Mouse (Mus musculus) 416B (cell line): ENCODE measurements at regions not wholly inside any gene's neighbourhood (a gene's known extent, or its start where the extent isn't known, plus 50 kb on each side); places are given as distances from the start of the nearest gene placed in this dataset.

Experiments
- DNase-seq: peaks from one replicate; pipeline ENCODE4 v3.0.0; 2011; ENCODE audit warnings: low read depth

DNA sequence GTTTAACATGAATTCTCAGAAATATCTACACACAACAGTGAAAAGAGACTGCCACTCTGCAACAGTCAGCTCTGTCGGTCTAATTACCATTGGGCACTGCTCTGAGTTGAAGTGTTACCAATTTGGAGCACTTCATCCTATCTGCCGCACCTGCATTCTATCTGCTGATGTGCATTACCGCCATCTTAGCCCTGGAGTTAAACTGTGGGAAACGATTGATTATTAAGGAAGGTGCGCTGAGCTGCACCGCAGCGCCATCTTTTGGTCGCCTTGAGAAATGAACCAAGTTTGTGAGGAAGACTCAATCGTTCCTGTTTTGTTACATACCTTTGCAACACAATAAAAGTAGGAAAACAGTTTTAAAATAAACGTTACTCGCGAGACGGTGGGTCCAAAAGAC is 110.5 kb downstream of the Rergl start:
- DNase-seq: peak; percentile 53

DNA sequence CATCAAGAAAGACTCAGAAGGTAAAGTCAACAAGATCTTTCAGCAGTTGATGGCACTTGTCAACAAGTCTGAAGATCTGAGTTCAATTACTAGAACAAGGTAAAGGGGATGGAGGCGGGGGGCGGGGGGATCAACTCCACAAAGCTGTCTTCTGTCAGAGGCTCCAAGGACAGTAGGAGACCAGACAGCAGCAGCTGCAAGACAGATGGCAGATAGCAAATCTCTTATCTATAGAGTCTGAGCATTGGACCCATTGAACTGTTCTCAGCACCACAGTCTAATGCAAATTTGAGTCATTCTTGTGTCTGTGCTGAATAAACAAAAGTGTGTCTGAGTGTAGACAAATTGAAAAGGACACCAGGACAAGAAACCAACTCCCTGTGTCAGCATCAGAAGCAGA is 150.8 kb downstream of the Rergl start:
- no peak for DNase-seq

DNA sequence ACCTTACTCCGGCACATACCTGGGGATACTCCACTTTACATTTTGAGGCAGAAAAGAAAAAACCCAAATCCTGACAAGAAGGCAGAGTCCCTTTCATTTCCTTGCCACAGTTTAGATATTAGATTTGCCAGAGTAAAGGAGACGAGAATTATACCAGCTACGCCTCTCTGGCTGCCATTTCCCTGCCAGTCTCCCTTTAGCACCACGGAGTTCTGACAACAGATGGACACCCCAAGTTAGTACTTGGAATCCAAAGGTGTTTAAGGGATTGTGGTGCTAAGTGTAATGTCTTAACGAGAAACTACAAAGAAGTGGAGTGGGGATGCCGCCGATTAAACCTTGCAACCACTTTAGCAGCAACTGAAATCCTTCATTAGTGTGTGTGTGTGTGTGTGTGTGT is 176.6 kb downstream of the Rergl start:
- no peak for DNase-seq

DNA sequence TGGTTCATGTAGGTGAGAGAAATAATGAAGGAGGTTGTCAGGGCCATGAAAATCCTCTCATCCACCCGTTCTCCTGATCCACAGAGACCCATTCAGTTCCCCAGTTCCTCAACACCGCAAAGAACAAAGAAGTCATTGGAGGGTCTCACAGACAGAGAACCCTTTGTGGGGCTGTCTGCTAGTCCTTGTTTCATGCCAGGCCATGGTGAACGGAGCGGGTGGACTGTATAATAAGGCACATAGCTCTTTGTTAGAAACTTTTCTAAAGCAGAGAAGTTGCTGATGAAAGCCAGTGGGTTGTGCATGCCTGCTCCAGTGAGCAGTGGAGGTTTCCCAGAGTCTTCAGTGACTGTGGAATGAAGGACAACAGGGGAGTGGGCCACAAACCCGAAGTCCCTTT is 194.1 kb downstream of the Rergl start:
- DNase-seq: no peak

DNA sequence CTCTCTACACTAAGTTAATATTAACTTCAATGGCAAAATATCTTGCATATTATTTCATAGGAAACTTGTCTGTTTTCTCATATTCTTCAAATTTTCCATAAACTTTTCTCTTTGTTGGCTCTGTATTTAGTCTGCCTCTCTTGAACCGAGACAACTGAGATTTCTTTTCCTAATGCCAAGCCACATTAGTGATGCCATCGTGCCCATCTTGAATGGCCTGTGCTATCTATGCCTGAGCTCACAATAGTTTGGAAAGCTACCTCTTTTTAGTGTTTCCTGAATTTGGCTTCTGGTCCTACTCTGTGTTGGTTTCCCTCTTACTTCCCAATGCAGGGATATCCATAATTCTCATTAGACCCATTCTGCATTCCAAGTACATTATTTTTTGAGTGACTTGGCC is 197.5 kb downstream of the Rergl start:
- DNase-seq: no peak

DNA sequence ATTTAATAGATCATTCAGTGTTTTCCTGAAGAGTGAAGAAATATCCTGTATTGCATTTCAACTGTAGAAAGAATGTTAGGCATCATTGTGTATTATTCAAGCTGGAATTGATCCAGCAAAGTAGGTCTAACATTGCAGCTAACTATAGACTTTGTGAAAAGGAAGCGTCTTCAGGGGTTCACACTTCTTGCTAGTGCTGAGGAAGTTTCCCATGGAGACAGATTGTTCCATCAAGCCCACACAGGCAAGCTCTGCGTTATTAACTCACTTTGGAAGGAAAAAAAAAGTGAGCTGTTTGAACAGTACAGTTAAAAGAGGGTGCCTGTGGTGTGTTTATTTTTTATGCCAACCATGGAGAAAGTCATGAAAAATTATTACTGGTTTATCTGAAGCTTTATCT is 206.1 kb downstream of the Rergl start:
- DNase-seq: no peak

DNA sequence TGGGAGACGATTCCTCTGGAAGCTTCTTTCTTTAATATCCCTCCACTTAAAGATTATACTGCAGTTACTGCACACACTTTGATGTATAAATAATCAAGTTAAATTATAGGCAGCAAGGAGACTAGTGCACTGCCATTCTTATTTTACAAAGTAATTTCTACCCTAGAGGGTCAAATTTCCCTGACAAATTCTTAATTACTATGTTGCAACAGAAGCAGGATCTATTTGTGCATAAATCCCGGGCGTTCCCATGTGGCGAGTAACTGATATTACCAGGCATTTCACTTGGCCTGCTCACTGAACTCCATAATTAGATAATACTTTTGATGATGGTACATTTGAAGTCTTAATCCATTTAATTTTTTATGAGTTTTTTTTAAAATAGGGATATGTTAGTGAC is 222.7 kb downstream of the Rergl start:
- DNase-seq: no peak

DNA sequence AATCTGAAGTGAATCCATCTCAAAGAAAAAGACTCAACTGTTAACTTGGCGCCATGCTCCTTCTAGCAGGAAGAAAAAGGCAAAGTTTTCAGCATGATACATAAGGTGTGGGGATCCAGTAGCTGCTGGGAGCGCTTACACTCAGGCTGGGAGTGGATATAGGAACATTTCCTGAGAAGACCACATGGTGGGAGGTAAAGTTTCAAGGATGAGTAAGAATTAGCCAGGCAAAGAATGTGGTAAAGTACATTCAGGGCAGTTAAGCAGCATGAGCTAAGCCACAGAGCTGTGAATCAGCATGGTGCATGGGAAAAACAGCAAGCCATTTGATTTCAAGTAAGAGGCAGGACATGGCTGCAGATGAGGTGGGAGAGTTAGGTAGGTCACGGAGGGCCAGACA is 226.3 kb downstream of the Rergl start:
- DNase-seq: no peak

DNA sequence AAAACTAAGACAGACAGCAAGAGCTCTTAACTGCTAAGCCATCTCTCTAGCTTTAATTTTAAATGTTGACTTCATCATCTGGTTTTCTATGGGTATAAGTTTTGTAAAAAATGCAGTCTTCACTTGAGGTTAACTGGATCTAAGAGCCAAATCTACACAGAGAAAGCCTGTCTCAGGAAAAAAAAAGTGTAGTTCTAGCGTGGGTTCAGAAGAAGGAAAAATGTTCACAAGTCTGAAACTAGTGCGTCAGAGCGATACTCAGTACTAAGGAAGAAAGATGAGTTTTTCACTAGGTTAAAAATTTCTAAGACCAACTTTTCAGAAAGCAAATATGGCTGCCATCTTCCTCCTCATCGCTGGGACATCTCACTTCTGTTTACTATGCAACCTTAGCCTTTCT is 248.1 kb downstream of the Rergl start:
- DNase-seq: no peak

DNA sequence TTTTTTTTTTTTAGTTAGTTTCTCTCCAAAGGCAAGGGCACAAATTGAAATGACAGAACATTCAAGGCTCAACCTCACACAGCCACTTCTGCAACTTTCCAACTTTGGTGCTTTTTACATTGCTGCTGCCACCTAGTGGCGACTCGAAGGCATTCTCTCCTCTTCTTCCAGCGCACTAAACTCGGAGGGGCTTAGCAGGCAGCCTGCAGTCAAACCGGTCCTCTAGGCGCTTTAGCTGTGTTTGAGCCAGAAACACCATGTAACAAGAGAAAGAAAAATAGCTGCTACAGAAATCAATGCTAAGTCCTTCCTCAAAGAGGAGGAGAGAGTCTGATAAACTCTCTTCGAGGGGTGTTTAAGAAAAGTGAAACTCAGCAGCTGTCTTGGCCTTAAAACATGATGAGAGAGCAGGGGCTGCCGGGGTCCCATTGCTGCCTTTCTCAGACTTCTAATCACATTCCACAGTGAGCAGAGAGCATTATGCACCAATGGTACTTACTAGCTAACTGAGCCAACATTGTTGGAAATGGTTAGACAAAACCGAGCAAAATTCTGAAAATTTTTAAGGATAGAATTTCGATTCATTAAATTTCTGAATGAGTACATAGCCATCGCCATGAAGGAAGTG is 252.7 kb downstream of the Rergl start:
- peak; percentile 63 for DNase-seq

DNA sequence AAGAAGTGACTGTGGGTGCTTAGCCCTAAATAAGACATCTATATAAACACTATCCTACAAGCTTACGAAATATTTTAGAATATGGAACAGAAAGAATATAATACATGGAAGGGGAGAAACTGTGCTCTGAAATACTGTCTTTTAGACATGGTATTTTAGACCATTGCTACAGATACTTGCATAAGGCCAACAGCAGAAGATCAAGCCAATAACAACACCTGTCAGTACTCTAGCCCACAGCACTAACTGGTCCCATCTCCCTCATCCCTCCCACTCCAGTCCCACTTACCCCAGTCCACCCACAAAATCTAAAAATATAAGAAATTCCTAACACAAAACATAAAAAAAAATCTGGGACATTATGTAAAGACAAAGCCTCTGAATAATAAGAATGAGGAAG is 275.6 kb downstream of the Rergl start:
- DNase-seq: no peak

DNA sequence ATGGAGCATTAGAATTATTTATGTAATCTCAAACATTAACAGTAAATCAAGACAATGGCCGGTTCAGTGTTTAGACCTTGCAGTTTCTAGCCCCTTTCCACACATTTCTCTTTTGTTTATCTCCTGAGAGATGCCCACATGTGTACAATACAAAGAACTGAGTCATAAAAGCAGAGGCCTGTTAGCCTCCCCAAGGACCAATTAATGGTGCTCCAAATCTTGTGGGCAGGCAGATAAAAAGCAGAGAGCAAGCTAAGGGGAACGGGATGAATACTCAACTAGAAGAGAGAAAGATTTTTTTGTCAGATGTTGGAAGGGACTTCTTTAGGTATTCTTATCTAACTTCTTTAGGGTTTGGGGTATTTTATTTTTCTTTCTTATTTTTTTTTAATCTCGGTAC is 287.3 kb downstream of the Rergl start:
- DNase-seq: no peak

DNA sequence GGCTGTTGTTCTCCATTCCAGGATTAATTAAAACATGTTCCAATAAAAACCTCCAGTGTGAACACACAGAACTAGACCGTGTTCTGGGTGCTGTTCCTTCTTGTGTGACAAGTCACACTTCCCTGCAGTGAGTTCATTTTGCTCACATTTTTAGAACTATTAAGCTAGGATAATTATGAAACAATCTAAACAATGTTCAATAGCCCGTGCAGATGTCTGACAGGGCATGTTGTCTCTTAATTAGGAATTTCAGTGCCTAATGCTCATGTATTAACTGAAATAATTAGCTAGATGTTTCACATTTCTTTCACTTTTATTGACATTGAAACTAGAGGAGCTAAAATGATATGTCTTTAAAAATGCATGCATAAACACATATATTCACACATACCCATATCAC is 291.5 kb downstream of the Rergl start:
- no peak for DNase-seq

DNA sequence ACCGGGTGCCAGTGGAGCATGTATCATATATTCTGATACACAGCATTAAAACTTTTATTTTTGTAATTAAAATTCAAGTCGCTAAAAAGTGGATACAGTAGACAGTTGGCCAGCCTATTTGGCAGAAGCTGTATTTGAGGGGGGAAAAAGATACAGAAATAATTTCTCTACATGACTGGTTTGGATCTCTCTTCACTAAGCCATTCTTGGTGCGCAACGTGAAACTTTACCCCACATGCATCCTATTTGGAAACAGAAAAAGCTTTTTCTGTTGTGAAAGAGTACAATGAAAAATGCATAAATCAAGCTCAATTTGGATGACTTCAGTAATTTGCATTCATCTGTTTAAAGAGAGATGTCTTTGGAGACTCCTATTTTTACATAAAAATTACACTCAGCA is 303.2 kb downstream of the Rergl start:
- no peak for DNase-seq

DNA sequence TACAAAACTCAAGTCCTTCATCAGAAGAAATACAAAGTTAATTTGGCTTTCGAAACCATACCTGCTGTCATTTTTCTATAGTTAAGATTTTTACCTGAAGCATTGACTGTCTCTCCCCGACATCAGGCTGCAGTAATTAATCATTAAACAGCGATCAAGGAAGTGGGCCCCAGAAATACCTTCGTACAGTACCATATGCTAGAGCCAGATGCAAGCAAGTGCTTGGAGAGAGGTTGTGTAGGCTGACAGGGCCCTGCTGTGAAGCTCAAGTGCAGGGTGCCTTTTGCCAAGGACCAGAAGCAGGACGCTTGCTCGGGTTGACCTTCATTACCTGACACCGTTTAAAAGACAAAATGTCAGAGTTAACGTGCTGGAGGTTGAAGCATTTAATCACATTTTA is 315.3 kb downstream of the Rergl start:
- DNase-seq: no peak

DNA sequence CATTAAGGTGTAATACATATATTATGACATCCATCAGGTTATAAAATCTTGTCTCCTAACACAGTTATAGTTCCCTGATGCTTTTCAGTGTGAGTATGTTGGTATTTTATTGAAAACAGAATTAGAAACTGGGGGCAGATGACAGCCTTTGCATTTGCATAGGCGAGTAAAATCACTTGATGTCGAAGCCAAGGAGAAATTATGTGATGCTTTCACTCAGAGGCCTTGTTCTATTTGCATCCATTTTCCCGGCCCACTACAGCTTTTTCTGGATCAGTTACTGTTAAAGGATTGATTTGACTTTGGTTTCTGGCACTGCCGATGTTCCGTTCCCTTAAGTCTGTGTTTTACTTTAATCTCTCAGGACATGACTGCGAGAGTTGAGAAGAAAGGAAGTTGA is 341.4 kb downstream of the Rergl start:
- DNase-seq: no peak

DNA sequence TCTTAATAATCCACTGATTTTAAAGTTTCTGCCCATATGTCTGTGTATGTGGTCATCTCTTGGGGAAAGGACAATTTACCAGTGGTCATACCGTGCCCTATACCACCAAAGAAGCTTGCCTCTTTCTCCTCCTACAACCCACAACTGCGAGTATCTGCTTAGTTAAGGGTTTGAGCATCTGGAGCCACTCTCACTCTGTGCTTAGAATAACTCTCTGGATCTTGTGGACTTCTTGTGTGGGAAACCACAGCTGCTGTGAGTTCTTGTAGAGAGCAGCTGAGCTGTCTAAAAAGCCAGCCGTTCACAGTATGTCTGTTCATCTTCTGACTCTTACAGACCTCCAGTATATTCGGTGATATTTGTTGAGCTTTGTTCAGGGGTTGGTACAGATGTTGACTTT is 342.0 kb downstream of the Rergl start:
- DNase-seq: no peak

DNA sequence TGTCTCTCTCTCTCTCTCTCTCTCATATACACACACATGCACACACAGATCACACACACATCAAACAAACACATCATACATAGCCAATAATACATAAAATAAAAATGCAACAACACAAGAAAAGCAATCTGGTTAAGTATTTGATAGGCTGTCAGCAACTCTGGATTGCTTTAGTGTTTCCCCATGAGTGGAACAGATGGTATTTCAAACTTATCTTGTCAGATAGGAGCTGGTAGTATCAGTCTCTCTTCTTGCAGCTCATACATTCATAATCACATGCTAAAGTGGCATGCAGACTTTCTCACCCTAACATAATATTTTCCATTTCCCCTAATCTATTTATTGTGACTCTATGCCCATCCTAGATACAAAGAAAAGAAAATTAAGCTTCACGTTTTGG is 347.0 kb downstream of the Rergl start:
- no peak for DNase-seq

DNA sequence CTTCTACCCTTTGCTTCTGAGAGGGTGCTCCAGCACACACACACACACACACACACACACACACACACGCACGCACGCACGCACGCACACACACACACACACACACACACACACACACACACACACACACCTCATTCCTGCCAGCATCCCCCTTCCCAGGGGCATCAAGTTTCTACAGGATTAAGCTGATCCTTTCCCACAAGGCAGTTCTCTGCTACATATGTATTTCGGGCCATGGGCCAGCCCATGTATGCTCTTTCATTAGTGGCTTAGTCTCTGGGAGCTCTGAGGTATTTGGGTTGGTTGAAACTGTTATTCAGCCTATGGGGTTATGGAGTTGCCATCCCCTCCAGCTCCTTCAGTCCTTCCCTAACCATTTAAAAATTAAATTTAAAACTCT is 366.1 kb downstream of the Rergl start:
- no peak for DNase-seq

DNA sequence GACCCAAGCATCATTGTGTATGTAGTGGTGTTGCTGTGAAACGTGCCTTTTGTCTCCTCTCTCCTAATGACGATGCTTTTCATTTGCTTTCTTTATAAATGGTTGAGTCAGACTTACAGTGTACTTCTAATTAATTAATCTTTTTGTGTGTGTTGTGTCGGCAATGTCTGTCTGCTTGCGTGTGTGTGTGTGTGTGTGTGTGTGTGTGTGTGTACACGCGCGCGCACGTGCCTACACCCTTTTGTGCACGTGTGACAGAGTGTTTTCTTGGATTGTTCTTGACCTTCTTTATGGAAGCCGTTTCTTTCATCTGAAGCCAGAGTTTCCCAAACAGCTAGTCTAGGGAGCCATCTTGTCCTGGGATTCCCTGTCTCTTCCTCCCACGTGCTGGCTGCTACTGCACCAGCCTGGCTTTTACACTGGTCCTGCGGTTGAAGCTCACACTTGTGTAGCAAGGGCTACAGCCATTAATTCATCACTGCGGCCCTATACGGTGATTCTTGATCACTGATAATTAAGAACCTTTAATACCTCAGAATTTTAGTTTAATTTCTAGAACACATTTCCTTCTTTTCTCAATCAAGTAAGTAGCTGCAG is 369.6 kb downstream of the Rergl start:
- DNase-seq: no peak

DNA sequence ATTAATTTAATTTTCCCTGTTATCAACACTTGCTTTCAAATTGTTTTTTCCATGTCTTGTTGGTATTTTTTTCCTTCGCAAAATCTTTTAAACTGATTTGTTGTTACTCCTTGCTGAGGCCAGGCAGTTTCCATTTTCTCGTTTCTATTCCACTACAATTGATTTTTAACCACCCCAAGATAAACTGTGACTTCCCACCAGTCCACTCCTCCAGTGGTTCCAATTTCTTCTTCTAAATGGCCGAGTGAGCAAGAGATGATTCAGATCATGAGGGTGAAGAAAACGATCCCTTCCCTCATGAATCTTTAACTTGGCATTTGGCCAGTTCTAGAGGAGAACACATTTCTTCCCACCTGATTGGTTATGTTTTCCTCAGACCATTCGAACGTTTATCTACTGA is 393.5 kb downstream of the Rergl start:
- no peak for DNase-seq

DNA sequence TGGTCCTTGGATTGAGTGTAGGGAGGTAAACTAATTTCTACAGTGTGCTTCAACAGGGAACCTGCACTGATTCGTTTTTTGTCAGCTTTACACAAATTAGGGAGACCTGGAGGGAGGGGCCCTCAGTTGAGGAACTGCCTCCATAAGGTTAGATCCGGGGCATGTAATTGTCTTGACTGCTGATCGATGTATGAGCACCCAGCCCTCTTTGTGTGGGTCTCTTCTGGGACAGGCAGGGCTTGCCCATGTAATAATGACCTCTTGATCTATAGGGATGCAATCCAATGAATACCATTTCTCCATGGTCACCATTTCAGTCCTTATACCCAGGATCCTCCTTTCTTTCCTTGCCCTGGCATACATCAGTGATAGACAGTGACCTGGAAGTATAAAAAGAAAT is 398.4 kb downstream of the Rergl start:
- no peak for DNase-seq

DNA sequence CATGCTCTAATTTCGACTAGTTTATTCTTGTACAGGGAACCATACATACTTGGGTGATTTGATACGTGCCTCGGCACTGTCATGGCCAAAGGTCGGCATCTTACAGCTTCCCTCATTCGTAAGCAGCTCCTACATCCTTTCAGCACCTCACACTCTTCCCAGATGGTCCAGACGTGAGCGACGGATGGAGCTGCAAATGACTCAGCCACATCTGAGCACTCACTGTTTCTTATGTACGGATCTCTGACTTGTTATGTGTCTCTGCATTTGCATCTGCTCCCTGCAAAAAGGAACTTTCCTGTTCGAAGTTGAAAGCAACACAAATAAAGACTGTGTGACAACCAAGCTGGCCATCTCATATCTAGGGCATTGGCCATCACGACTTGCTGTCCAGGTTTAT is 402.5 kb downstream of the Rergl start:
- DNase-seq: no peak

DNA sequence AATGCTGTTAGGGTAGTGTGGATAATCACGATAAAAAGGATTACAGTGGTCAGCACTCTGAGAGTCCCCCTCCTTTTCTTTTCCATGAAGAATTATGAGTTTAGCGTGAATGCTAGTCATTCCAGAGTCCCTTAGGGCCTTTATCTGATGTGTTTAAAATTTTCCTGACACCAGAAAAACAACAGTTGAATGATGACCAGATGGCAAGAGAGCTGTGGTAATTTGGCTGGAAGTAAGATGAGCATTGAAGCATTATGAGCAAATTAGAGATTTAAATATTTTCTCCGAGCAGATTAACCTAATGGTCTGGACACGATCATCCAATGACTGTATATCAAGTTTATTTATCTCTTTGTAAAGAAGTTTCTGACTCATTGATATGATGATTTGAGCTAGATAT is 417.1 kb upstream of the Igbp1b start:
- no peak for DNase-seq

DNA sequence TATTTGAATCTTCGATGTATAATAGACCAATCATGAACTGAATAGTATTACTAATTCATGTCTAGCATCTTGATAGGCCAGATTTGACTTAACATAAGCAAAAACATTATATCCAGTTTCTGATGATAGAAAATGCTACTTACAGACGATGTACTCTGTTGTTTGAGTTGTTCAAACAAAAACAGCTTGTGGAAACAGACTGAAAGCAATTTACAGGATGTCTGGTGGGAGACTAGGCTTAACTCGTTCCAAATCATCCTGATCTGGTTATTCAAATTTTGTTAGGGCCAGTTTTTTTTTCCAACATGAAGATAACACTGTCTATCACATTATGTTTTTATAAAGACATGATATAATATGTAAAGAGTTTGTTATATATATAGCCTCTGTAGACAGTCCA is 369.4 kb upstream of the Igbp1b start:
- no peak for DNase-seq
